Mouse (Mus musculus) left cerebral cortex, adult 2 months (tissue): ENCODE results near the gene Myo18b. TPM values are rescaled to one million over a fixed set of nuclear protein-coding genes. Genes with fewer than 3 reads are reported as not detected.

ENCODE experiments used
- DNase-seq, 2 experiments: peaks; one replicate each; pipeline ENCODE4 v3.0.0; 2021 to 2022; ENCODE audit warnings: low spot score in 2 of 2, mixed read lengths in 1 of 2; ENCODE audit errors: extremely low spot score in 1 of 2
- H3K27ac ChIP-seq: fragments of 200-600 bp; 2 replicates; pipeline ENCODE4 v1.8.1; 2022
- H3K4me3 ChIP-seq: fragments of 200-600 bp; 2 replicates; pipeline ENCODE4 v1.8.1; 2022
- CTCF ChIP-seq: fragments of 200-600 bp; IDR thresholded peaks from 2 replicates; pipeline ENCODE4 v1.8.1; 2022; ENCODE audit warnings: antibody characterized with exemption, mild to moderate bottlenecking, moderate library complexity
- intact Hi-C: fragments of 180-260 bp; cut with DNase I; formaldehyde crosslinking; loops from one replicate; pipeline ENCODE4 v1.15.1; 2025
- total RNA-seq, 2 experiments: library from RNA; stranded (reverse); gene quantifications; 2 replicates each; pipeline ENCODE4 v1.2.3; 2021

Myo18b gene
- total RNA-seq, 2 experiments from 2014 or later, result 1.00 to 1.4 TPM

- no peak overlapping the region for H3K27ac ChIP-seq
- intact Hi-C loops, result no loop called here
- DNase-seq, result no peak
- TF ChIP-seq CTCF, result no peak
- H3K4me3 ChIP-seq, result no peak overlapping the region
Measured at GRCm38 (mm10) chr5:112842696-112843095, 53.5 kb downstream of the Myo18b start.

DNA sequence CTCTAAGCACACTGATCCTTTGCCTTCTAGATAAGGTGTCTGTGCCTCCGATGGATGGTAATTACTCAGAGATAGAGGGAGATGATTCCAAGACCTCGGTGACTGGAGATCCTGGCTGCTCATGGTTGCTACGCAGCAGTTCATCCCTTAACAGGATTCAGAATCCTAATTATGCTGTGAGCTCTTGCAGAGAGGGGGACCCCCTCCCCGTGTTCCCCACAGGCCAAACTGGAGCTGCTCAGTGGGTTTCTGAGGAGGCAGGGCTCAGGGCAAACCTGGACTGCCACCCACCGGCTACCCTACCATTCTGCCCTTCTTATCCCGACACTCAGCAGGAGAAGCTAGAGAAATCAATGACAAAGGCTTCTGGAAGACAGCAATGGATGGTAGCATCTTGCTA lies 54.3 kb downstream of the Myo18b start:
- DNase-seq, result no peak
- intact Hi-C loops, result no loop called here
- Histone ChIP-seq H3K4me3 (no peak overlapping the region), H3K27ac (no peak overlapping the region)
- no peak for TF ChIP-seq CTCF

GRCm38 (mm10) chr5:112834896-112835295 lies 61.3 kb downstream of the Myo18b start:
- intact Hi-C loops, result no loop called here
- TF ChIP-seq CTCF, result no peak
- Histone ChIP-seq H3K27ac (no peak overlapping the region), H3K4me3 (no peak overlapping the region)
- DNase-seq, result no peak

DNA sequence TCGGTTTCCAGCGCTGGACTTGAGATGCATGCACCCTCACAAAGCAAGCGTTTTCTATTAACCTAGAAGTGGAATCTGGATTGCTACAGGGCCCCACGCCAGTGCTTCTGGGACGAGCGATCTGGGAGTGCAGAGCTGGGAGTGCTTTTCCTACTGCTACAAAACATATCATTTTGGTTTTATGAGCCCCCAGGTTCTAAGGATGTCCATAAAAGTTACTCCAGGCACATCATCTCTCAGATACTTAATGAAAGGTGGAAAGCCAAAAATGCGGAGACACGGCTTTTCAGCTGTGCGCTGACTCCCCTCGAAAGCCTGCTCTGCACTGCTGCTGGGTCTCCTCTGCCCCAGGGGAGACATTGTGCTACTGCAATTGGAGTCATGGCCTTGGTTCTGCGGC lies 62.3 kb downstream of the Myo18b start:
- TF ChIP-seq CTCF, result no peak
- no peak for DNase-seq
- no peak overlapping the region for H3K27ac ChIP-seq
- intact Hi-C loops, result no loop called here
- no peak overlapping the region for H3K4me3 ChIP-seq

DNA sequence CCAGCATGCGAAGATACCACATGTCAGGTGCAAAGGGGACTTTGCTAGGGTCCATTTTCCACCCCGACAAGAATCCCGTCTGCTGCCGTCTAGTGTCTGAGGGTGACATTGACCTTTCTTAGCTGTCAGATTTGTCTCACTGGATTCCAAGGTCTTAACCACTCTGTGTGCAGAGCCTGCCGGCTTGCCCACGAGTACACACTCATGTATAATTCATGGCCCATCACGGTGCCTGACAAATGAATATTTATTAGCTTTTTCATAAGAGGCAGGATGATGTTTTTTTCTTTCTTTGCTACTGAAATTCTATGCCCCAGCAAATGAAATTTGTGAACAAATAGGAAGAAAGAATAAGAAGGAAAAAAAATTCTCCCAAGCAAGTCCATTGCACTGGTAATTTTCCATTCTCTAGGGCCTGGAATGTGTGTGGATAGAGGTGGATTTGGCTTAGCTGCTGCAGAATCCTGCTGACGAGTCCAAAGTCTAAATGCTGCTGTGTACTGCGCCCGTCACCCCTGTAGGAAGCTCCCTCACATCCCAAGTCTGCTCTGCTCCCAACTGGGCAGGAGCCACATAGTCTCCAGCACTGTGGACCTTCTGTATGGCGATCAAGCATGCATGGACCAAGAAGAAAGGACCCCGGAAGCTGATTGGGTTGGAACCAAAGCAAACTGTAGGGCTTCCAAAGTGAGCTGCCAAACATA lies 70.9 kb downstream of the Myo18b start:
- intact Hi-C loops, result no loop called here
- no peak; the same call in none of the 2 replicates for TF ChIP-seq CTCF
- DNase-seq, result no peak
- H3K4me3 ChIP-seq, result no peak overlapping the region
- peak overlapping the region; percentile 30 for H3K27ac ChIP-seq

DNA sequence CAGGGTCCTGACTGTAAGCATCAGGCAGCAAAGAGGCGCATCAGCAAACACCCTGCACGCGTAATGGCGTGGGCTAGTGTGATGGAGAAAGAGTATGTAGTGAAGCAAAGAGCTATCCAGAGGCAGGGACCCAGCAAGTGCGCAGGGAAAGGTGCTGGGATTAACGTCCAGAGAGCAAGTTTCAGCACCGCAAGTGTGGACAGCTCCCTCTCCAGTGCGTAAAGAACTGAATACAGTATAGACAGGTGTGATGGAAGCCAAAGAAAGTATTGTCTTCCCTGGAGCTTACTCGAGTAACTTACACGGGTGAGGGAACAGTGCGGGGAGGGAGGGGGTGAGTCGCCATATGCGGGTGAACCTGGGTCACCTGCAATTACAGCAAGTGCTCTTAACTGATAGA lies 71.8 kb downstream of the Myo18b start:
- TF ChIP-seq CTCF, result no peak
- no peak for DNase-seq
- intact Hi-C loops, result no loop called here
- Histone ChIP-seq H3K27ac (no peak overlapping the region), H3K4me3 (no peak overlapping the region)

DNA sequence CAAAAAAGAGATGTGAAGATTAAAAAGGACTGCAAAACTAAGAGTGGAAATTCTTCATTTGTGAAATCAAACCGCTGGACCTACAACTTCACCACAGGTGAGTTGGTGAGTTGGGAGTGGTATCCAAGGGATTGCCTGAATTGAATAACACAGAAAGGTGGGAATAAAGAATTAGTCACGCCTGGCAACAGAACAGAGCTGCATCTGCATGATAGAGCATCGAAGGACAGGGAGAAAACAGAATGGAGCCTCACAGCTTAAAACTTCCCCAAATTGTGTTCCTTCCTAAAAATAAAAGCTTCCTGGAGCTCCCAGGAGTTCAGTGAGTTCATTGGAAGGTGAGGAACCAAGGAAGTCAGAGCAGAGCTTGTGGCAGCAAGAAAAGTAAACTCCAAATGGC lies 73.7 kb downstream of the Myo18b start:
- no peak for TF ChIP-seq CTCF
- H3K4me3 ChIP-seq, result no peak overlapping the region
- intact Hi-C loops, result no loop called here
- DNase-seq, result no peak
- no peak overlapping the region for H3K27ac ChIP-seq

- intact Hi-C loops, result no loop called here
- no peak for DNase-seq
- TF ChIP-seq CTCF, result no peak
- H3K4me3 ChIP-seq, result no peak overlapping the region
- H3K27ac ChIP-seq, result no peak overlapping the region
Measured at GRCm38 (mm10) chr5:112815051-112815450, 81.1 kb downstream of the Myo18b start.

DNA sequence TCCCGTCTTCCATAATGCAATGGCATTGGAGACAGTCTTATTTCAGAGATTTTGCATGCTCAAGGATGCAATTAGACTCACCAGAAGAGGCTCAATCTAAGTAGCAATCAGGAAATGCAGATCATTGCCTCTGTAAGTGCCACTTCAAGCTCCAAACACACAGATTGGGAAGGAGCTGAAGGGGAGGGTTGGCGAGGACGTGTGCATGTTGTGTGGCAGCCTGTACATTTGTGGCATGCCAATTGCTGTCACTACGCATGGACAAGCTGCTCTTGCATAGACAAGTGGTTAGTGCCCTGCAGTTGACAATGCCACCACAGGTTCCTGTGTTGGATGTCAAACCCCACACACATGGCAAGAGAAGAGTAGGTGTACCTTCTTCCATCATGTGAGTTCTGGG lies 88.5 kb downstream of the Myo18b start:
- intact Hi-C loops, result no loop called here
- Histone ChIP-seq H3K4me3 (no peak overlapping the region), H3K27ac (no peak overlapping the region)
- TF ChIP-seq CTCF, result no peak
- DNase-seq, result no peak

DNA sequence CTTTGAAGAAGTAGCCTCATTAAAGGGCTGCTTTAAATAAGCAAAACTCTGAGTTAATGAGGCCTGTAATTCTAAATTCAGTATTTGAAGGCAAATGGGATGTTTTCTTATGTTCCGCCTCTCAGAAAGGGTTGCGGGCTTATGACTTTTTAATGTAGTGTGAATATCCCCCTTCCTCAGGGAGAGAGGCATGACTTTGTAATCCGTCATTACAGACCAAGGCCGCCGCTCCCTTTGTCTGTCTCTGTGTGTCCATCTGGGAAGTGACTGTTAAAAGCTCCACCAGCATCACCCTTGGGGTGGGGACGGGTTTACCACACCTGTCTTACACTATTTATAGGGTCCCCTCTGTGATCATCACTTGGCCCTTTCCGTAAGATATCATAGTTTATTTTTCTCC lies 100.1 kb downstream of the Myo18b start:
- Histone ChIP-seq H3K4me3 (no peak overlapping the region), H3K27ac (no peak overlapping the region)
- TF ChIP-seq CTCF, result no peak
- no peak for DNase-seq
- intact Hi-C loops, result no loop called here

DNA sequence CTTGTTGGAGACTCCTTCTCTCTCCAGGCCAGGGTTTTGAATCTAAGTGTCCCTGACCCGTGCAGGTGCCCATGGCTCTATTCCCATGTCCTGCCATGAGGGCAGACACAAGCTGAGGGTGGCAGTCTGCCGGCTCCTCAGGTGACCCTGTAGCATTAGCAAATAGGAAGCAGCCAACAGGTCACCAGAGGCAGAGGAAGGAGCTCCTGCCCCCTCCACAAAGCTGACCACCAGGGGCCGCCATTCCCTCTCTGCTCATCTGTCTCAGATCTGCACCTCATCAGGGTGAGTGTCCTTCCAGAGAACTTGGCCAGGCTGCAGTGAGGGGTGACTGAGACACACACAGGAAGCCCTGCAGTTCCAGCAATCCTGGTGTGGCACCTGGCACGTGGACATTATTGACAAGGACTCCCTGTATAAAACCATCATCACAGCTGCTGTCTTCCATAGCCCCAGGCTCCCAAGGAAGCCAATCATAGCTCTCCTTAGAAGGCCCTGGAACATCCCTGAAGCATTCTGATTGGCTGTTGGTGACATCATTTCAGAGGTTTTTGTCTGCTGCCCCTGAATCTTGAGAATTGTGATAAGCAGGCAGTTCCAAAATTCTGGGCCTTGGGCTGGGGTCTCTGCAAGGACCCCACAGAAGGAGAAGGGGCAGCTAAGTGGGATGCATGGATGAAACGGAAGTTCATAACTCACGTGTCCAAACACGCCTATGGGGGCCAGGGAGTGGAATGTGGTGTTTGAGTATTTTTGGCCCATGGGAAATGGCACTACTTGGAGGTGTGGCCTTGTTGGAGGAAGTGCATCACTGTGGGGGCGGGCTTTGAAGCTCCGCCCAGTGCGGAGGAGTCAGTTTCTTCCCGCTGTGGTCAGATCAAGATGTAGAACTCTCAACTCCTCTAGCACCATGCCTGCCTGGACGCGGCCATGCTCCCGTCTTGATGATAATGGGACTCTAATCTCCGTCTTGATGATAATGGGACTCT lies 104.1 kb downstream of the Myo18b start:
- TF ChIP-seq CTCF, result no peak; the same call in 1 of the 2 replicates
- no peak overlapping the region for H3K27ac ChIP-seq
- no peak overlapping the region for H3K4me3 ChIP-seq
- intact Hi-C loops, result no loop called here
- DNase-seq, result no peak

GRCm38 (mm10) chr5:112790376-112791111 lies 105.6 kb downstream of the Myo18b start:
- TF ChIP-seq CTCF, result no peak
- intact Hi-C loops, result no loop called here

More at GRCm38 (mm10) chr5:112790376-112791111, 105.6 kb downstream of the Myo18b start:
- no peak overlapping the region for H3K4me3 ChIP-seq
- DNase-seq, result no peak
- no peak overlapping the region for H3K27ac ChIP-seq
